Mouse (Mus musculus): ENCODE results near the gene Cdh8.
"Not testable (repeated sequence)": the region's sequence is repeated elsewhere in the genome, so short reads cannot be mapped to it uniquely, and the experiment has no call there.

The Cdh8 gene

GRCm38 (mm10) chr8:99267133-99267532 is 149.1 kb downstream of the Cdh8 start:
- DNase-seq = no peak

- DNase-seq = no peak
These were observed 181.9 kb downstream of the Cdh8 start for GRCm38 (mm10) chr8:99234372-99234771.

- DNase-seq = no peak
These were observed 192.6 kb downstream of the Cdh8 start for GRCm38 (mm10) chr8:99223697-99224096.

GRCm38 (mm10) chr8:99205194-99205593 is 211.1 kb downstream of the Cdh8 start:
- DNase-seq = no peak

GRCm38 (mm10) chr8:99190643-99191042 is 225.6 kb downstream of the Cdh8 start:
- no peak for DNase-seq

- DNase-seq = no peak
These were observed 229.4 kb downstream of the Cdh8 start for GRCm38 (mm10) chr8:99186879-99187278.

- no peak for DNase-seq
These were observed 232.1 kb downstream of the Cdh8 start for GRCm38 (mm10) chr8:99184186-99184585.

- DNase-seq = no peak
These were observed 249.3 kb downstream of the Cdh8 start for GRCm38 (mm10) chr8:99166966-99167365.

GRCm38 (mm10) chr8:99161633-99162032 is 254.6 kb downstream of the Cdh8 start:
- no peak for DNase-seq

GRCm38 (mm10) chr8:99145436-99145835 is 270.8 kb downstream of the Cdh8 start:
- no peak for DNase-seq

- not testable (repeated sequence) for DNase-seq
These were observed 271.5 kb downstream of the Cdh8 start for GRCm38 (mm10) chr8:99144761-99145160.

- no peak for DNase-seq
These were observed 317.8 kb downstream of the Cdh8 start for GRCm38 (mm10) chr8:99098453-99098852.

GRCm38 (mm10) chr8:99051344-99051743 is 364.9 kb downstream of the Cdh8 start:
- no peak for DNase-seq

- no peak for DNase-seq
These were observed 367.5 kb downstream of the Cdh8 start for GRCm38 (mm10) chr8:99048664-99049363.

- no peak for DNase-seq
These were observed 375.8 kb downstream of the Cdh8 start for GRCm38 (mm10) chr8:99040423-99040822.

GRCm38 (mm10) chr8:99031060-99031459 is 385.2 kb downstream of the Cdh8 start:
- no peak for DNase-seq

Measured in kidney, postnatal 10 days (tissue).